Mouse (Mus musculus): ENCODE results near the gene Pus3. TPM values are rescaled to one million over a fixed set of nuclear protein-coding genes. Genes with fewer than 3 reads are reported as not detected.

Pus3 gene
- 9.3 and 11.4 TPM in 2 replicates for polyA plus RNA-seq (2015; fragmentation: Nextera tagmentation; extraction: Ambion mirVana)

DNA sequence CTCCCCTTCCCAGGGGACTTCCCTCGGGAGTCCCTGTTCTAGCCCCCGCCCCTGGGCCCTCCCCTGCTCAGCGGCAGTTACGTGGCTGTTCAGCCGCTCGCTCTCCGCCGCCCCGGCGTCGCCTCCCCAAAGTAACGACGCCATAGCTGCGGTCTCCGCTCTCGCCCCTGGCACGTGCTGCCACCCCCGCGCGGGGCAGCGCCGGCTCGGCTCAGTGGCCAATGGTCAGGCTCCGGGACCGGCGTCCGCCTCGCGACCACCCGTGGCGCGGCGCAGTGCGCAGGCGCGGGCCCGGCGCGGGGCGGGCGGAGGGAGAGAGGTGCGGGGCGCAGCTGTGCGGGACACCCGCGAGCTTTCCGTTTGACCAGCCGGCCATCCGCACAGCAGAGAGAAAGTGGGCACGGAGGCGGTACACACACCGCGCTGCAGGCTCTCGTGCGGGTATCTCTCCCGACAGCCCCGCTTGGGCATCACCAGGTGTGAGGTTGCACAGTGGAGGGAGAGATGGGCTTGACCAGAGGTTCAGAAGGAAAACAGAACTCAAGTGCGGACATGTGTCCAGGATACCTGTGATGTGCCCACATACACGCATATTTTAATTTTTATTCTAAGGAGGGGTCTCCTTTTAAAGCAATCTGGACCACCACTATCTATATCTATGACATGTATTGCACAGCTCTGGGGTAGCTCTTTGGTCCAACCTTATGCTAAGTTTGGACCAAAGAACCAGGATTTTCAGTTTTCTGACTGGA is at the start of gene Pus3, which contains the start of gene Ddx25:
Gene Pus3 (plus strand): TSS at position 339 of the 752 bp plus-strand sequence.
Gene Ddx25 (minus strand): TSS at position 272 of the 752 bp plus-strand sequence.
- Histone ChIP-seq H3K4me2 (peak within 1 kb of the TSS; percentile 82), H3K27ac (peak within 1 kb of the TSS; percentile 41; the same call in 1 of the 2 replicates), H3K9me3 (replicated peaks) (no peaks in the 10 kb centered on the region), H3K4me3 (replicated peaks) (peak within 1 kb of the TSS; percentile 74), H3K36me3 (peaks cover 23% of the 10 kb centered on the region), H3K27me3 (peaks cover 51% of the 10 kb centered on the region), H3K4me1 (replicated peaks) (peaks cover 30% of the 10 kb centered on the region), H3K9ac (peak within 1 kb of the TSS; percentile 77)
- ATAC-seq (ENCODE audit: low read depth) (peak; percentile 40), DNase-seq (peak; percentile 16)
- under 1% methylated on average over 56 of the region's 59 CpGs for WGBS (ENCODE audit: insufficient replicate concordance)

GRCm38 (mm10) chr9:35513900-35514299 is 44.5 kb upstream of the Pus3 start:
- ATAC-seq (ENCODE audit: low read depth) (no peak), DNase-seq (no peak)
- Histone ChIP-seq H3K27ac (no peak overlapping the region), H3K36me3 (no peaks in the 10 kb centered on the region), H3K9ac (no peak overlapping the region), H3K4me3 (replicated peaks) (no peak overlapping the region), H3K4me2 (no peak overlapping the region), H3K27me3 (0 out of 2 replicates have a peak, but pooled peaks cover 2% of the 10 kb centered on the region), H3K9me3 (replicated peaks) (no peaks in the 10 kb centered on the region), H3K4me1 (replicated peaks) (no peaks in the 10 kb centered on the region)
- 48% methylated on average over 4 of the region's 4 CpGs for WGBS (ENCODE audit: insufficient replicate concordance)

- Histone ChIP-seq H3K27me3 (no peaks in the 10 kb centered on the region), H3K4me3 (replicated peaks) (no peak overlapping the region), H3K9ac (no peak overlapping the region), H3K9me3 (replicated peaks) (no peaks in the 10 kb centered on the region), H3K36me3 (no peaks in the 10 kb centered on the region), H3K4me1 (replicated peaks) (no peaks in the 10 kb centered on the region), H3K27ac (no peak overlapping the region), H3K4me2 (no peak overlapping the region)
- no peak for ATAC-seq (ENCODE audit: low read depth)
- DNase-seq: no peak
- 60% methylated on average over 5 of the region's 5 CpGs for whole genome bisulfite sequencing (ENCODE audit: insufficient replicate concordance)
Observed at GRCm38 (mm10) chr9:35516182-35516581, 42.2 kb upstream of the Pus3 start.

- 71% methylated on average over 16 of the region's 16 CpGs for WGBS (ENCODE audit: insufficient replicate concordance)
- Histone ChIP-seq H3K4me2 (no peak overlapping the region), H3K27ac (no peak overlapping the region), H3K36me3 (no peaks in the 10 kb centered on the region), H3K9ac (no peak overlapping the region), H3K27me3 (no peaks in the 10 kb centered on the region), H3K9me3 (replicated peaks) (no peaks in the 10 kb centered on the region), H3K4me3 (replicated peaks) (no peak overlapping the region), H3K4me1 (replicated peaks) (no peaks in the 10 kb centered on the region)
- no peak for DNase-seq
- no peak for ATAC-seq (ENCODE audit: low read depth)
Observed at GRCm38 (mm10) chr9:35516711-35517110, 41.7 kb upstream of the Pus3 start.

DNA sequence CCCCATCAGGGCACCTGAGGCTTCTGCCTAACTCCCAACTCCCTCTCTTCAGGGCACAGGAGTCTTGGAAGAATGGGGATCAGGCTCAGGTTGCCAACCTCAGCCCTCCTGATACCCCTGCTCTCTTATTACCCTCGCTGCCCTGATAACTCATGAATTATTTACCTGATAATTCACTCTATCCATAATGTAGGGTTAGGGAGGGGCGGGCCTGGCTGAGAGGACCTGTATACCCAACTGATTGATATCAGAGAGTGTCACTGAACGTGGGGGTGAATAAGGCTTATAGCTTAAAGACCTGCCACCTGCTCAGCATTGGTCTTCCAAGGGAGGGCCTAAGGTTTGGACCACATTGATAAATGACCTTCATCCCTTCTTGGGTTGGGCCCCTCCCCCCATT is 40.2 kb upstream of the Pus3 start, which contains the start of gene Gm1113:
Gene Gm1113 (minus strand): TSS at position 101 of the 400 bp plus-strand sequence.
- Histone ChIP-seq H3K27me3 (no peaks in the 10 kb centered on the region), H3K4me1 (replicated peaks) (no peaks in the 10 kb centered on the region), H3K36me3 (no peaks in the 10 kb centered on the region), H3K4me2 (no peak within 1 kb of the TSS), H3K27ac (no peak within 1 kb of the TSS), H3K4me3 (replicated peaks) (no peak within 1 kb of the TSS), H3K9ac (no peak within 1 kb of the TSS), H3K9me3 (replicated peaks) (no peaks in the 10 kb centered on the region)
- WGBS (ENCODE audit: insufficient replicate concordance): 46% methylated on average over 3 of the region's 3 CpGs
- ATAC-seq (ENCODE audit: low read depth): no peak
- DNase-seq: no peak

- H3K4me1 ChIP-seq (replicated peaks): no peaks in the 10 kb centered on the region
- H3K4me3 ChIP-seq (replicated peaks): no peak overlapping the region
- ATAC-seq (ENCODE audit: low read depth) (no peak), DNase-seq (no peak)
- no peak overlapping the region for H3K27ac ChIP-seq
- H3K9me3 ChIP-seq (replicated peaks): no peaks in the 10 kb centered on the region
- no peak overlapping the region for H3K4me2 ChIP-seq
- no peaks in the 10 kb centered on the region for H3K27me3 ChIP-seq
- WGBS (ENCODE audit: insufficient replicate concordance): 52% methylated on average over 6 of the region's 6 CpGs
- no peak overlapping the region for H3K9ac ChIP-seq
- H3K36me3 ChIP-seq: no peaks in the 10 kb centered on the region
Observed at GRCm38 (mm10) chr9:35520631-35521348, 37.6 kb upstream of the Pus3 start.

GRCm38 (mm10) chr9:35522241-35522640 is 36.2 kb upstream of the Pus3 start:
- Histone ChIP-seq H3K4me3 (replicated peaks) (no peak overlapping the region), H3K4me2 (no peak overlapping the region), H3K9me3 (replicated peaks) (no peaks in the 10 kb centered on the region), H3K9ac (no peak overlapping the region), H3K36me3 (no peaks in the 10 kb centered on the region), H3K4me1 (replicated peaks) (no peaks in the 10 kb centered on the region), H3K27ac (no peak overlapping the region), H3K27me3 (no peaks in the 10 kb centered on the region)
- ATAC-seq (ENCODE audit: low read depth) (no peak), DNase-seq (no peak)
- 60% methylated on average over 2 of the region's 2 CpGs for WGBS (ENCODE audit: insufficient replicate concordance)

DNA sequence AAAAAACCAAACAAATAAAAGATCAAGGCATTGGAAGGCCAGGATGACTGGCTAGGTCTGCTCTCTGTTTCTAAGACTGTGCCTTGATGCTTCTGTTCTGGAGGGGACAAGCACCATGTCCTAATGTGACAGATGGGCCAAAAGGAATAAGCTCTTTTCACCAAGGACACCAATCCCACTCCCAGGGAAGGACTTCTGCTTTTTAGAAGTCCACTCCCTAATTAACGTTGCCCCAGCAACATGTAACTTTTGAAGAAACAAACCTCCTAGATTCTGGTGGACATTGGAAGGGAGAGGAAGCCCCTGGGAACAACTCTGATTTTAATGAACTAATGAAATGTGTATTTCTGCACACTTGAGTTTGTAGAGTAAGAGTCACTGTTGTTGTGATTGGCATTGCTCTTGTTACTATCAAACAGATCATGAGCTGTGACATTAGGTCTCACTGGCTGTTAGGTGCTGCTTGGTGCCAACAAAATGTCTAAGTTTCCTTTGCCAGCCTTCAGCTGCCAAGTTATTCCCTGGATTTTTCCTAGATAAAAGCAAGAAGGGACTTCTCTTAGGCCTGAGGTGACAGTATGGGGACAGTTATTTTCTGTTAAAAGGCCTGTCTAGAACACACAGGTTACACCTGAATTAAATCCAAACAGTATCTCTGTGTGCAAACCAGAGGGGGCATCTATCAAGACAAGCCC is 35.4 kb upstream of the Pus3 start:
- H3K36me3 ChIP-seq: no peaks in the 10 kb centered on the region
- 30% methylated on average over 1 of the region's 1 CpGs for WGBS (ENCODE audit: insufficient replicate concordance)
- ATAC-seq (ENCODE audit: low read depth) (no peak), DNase-seq (no peak)
- H3K27me3 ChIP-seq: no peaks in the 10 kb centered on the region
- no peak overlapping the region for H3K27ac ChIP-seq
- H3K9me3 ChIP-seq (replicated peaks): no peaks in the 10 kb centered on the region
- no peaks in the 10 kb centered on the region for H3K4me1 ChIP-seq (replicated peaks)
- H3K4me3 ChIP-seq (replicated peaks): no peak overlapping the region
- no peak overlapping the region for H3K4me2 ChIP-seq
- H3K9ac ChIP-seq: no peak overlapping the region

DNA sequence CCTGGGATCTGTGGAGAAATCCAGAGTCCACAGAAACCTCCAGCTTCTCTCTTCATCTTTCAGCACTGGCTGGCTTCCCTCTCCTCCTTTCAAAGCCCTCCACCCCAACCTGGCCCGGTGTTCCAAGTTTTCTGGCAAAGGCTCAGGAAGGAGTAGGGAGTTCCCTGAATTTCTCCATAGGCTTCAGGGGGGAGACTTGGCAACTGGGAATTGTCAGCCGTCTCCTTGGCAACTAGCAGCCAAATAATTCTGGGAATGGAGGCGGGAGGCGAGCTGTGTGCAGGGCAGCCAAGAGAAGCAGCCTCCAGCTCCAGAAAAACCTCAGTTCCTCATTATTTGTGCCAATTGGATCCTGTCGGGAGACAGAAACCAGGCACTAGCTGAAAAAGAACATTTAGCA is 34.9 kb upstream of the Pus3 start:
- DNase-seq (no peak), ATAC-seq (ENCODE audit: low read depth) (no peak)
- 53% methylated on average over 5 of the region's 5 CpGs for WGBS (ENCODE audit: insufficient replicate concordance)

GRCm38 (mm10) chr9:35523941-35524411 is 34.4 kb upstream of the Pus3 start:
- no peak overlapping the region for H3K4me2 ChIP-seq

More for the DNA sequence above, 34.9 kb upstream of the Pus3 start:
- no peaks in the 10 kb centered on the region for H3K36me3 ChIP-seq
- no peak overlapping the region for H3K4me2 ChIP-seq
- no peak overlapping the region for H3K9ac ChIP-seq
- H3K27me3 ChIP-seq: no peaks in the 10 kb centered on the region
- H3K4me3 ChIP-seq (replicated peaks): no peak overlapping the region
- H3K4me1 ChIP-seq (replicated peaks): no peaks in the 10 kb centered on the region
- no peak overlapping the region for H3K27ac ChIP-seq
- no peaks in the 10 kb centered on the region for H3K9me3 ChIP-seq (replicated peaks)

DNA sequence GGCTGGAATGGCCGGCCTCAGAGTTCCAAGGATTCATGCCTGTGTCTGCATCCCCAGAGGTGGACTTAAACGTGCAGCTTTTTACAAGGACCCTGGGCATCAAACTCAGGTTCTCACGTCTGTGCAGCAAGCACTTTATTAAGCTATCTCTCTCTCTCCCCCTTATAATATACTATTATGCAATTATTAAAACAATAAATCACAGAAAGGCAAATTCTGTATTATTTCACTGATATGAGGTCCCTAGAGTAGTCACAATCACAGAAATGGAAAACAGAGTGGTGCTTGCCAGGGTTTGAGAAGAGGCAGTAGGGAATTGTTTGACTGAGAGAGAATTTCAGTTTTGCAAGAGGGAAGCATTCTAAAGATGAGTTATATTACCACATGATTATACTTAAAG is 29.3 kb upstream of the Pus3 start:
- ATAC-seq (ENCODE audit: low read depth) (no peak), DNase-seq (no peak)
- Histone ChIP-seq H3K4me2 (no peak overlapping the region), H3K9me3 (replicated peaks) (no peaks in the 10 kb centered on the region), H3K27ac (no peak overlapping the region), H3K27me3 (no peaks in the 10 kb centered on the region), H3K9ac (no peak overlapping the region), H3K4me3 (replicated peaks) (no peak overlapping the region), H3K36me3 (no peaks in the 10 kb centered on the region), H3K4me1 (replicated peaks) (no peaks in the 10 kb centered on the region)
- WGBS (ENCODE audit: insufficient replicate concordance): 44% methylated on average over 3 of the region's 3 CpGs

More at GRCm38 (mm10) chr9:35523941-35524411, 34.4 kb upstream of the Pus3 start:
- ATAC-seq (ENCODE audit: low read depth) (no peak), DNase-seq (no peak)
- Histone ChIP-seq H3K9me3 (replicated peaks) (no peaks in the 10 kb centered on the region), H3K27me3 (no peaks in the 10 kb centered on the region), H3K36me3 (no peaks in the 10 kb centered on the region), H3K9ac (no peak overlapping the region), H3K4me1 (replicated peaks) (no peaks in the 10 kb centered on the region), H3K27ac (no peak overlapping the region), H3K4me3 (replicated peaks) (no peak overlapping the region)
- WGBS (ENCODE audit: insufficient replicate concordance): 20% methylated on average over 7 of the region's 7 CpGs

Measured in liver, embryonic 13.5 days (tissue).